Mouse (Mus musculus): ENCODE data around the gene Ect2l.
"Not testable (repeated sequence)": the region's sequence is repeated elsewhere in the genome, so short reads cannot be mapped to it uniquely, and the experiment has no call there.

Gene Ect2l

DNA sequence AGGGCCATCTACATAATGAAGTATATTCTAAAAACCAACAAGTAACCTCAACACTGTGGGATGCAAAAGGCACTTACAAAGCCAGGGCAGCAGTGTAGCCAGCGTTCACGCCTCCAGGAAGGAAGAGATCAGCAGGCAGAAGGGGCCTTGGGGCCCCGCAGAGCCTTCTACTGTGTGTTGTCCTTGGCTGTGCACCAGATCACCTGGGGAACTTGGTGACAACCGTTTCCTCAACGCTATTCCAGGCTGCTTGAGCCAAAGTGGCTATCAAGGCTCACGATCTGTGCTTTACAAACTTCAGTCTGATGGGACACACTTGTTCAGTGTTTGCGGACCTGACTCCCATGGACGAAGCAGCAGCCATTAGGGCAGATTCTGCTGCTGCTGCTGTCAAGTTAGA, 19.0 kb downstream of the Ect2l start:
- DNase-seq (ENCODE audit: low read depth, low spot score): no peak

DNA sequence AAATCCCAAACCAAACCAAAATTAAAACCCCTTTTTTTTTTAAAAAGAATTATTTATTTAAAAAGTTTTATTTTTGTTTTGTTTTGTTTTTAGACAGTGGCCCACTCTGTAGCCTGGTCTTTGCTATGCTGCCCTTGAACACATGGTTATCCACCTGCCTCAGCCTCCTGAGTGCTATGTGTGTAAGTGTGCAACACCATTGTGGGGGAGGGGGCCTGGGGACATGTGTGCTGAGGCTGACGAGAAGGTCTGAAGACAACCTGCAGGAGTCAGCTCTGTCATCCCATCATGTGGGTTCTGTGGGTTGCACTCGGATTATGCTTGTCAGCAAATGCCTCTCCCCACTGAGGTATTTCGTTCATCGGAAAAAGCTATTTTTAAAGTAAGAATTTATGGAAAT, 21.2 kb downstream of the Ect2l start:
- no peak for DNase-seq (ENCODE audit: low read depth, low spot score)

DNA sequence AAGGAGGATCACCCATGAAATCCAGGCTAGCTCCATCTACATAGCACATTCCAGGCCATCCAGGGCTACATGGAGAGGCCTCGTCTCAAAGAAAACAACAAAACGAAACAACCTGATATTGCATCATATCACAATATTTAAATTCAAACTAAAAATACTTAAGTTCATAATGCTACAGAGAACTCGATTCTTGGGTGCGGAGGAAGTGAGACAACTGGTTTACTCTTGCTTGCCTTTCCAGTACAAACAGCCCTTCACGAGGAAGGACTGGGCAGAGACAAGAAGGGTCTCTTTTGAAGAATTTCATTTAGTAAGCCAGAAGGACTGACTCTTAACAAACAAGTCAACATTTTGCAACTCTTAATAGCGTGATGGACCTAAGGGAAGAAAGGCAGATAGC, 22.1 kb downstream of the Ect2l start:
- DNase-seq (ENCODE audit: low read depth, low spot score): no peak

DNA sequence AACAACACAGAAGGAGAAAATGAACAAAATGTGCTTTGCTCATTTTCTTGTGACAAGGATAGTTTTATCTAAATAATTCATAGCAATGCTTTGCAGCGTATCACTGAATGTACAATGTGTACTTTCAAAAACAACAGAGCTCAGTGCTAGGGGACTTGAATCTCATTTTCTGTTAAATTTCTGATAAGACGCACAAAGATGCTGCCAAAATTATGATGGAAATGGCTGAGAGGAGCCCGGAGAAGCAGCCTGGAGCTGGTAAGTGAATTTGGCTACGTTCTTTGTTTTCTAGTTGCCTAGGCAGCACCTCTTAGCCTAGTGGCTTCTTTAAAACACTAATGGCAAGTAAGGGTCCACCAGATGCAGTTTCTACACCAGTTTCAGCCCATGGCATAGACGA, 28.4 kb downstream of the Ect2l start:
- DNase-seq (ENCODE audit: low read depth, low spot score): no peak

DNA sequence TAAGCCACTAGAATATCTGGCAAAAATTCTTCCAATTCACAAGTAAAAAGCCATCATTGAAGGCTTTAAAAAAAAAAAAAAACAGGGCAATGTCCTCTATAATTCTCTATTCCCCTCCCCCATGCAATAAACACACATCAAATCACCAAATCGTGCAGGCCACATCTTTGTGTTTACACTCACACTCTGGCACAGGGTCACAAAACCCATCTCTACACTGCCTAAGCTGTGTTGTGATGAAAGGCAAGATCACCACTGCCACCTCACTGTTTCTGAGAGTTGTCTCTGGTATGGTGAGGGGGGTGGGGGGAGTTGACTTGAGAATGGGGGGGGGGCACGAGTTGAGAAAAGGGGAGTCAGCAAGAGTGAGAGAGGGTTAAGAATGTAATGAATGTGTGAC, 33.4 kb downstream of the Ect2l start:
- DNase-seq (ENCODE audit: low read depth, low spot score): no peak

DNA sequence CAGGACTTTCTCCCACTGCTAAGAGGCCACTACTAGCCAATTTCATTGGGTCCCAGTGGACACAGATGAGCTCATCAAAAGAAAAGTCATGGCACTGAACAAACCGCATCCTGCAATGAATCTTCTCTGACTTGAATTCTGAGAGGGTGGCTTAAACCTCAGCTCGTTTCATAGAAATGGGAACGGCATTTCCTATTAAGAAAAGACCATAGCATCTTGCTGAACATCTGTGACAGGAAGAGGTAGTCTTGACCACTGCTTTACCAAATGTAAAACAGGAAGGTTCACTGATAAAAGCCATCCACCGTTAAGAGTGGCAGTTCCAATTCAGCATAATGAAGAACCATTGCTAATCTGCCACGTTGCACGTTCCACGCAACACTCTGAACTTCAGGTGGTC, 34.0 kb downstream of the Ect2l start:
- DNase-seq (ENCODE audit: low read depth, low spot score): no peak

DNA sequence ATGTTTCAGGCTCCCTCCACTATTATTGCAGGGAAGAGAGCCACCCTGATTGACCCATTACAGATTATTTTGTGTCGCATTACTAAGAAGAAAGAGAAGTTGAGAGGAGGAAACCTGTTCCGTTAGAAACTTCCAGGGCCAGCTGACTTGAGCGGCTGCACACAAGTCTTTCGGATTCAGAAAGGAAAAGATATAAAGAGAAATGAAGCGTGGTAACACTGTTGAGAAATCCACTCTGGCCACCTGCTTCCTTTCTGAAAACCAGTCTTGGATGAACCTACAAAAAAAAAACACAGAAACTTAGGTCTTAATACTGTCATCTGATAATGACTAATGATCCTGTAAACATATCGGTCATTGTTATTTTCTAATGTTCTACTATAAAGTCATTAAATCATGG, 35.6 kb downstream of the Ect2l start:
- DNase-seq (ENCODE audit: low read depth, low spot score): no peak

DNA sequence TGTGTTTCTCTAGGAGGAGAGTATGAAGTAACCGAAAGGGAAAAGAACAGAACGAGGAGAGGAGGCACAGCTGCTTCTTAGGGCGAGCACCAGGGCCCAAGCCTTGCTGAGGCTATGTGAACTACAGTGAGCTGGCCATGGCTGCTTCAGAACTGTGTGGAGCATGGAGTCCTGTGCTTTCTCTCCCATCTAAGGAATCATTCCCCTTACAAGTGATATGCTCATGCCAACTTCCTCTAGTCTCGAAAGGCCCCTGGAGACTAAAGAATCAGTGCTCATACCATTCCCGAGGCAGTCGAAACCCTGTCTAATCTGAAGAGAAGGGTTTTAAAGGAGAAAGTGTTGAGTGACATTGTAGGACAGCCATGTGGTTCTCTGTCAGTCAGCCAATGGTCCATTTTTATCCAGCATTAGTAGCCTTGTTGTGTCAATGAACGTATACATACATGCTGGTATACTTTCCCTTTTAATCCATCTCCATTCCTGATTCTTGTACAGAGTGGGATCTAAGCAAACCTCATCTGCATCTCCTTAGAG, 48.2 kb downstream of the Ect2l start:
- DNase-seq (ENCODE audit: low read depth, low spot score): no peak

DNA sequence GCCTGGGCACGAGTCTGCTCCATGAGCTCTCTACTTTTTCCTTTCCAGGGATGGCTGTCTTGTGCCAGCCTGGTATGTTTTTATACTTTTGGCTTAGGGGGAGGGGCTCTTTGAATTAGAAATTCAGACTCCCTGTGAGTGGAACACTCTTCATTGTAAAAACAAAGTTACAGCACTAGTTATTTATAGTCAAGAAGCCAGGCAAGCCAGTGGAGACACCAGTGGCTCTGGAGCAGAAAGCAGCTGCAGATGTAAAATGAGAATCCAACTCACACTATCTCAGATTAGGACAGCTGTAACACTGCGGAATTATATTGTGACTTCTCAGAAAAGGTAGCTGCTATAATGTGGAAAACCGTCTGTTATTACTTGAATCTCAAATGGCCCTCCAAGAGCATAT, 63.5 kb downstream of the Ect2l start:
- no peak for DNase-seq (ENCODE audit: low read depth, low spot score)

DNA sequence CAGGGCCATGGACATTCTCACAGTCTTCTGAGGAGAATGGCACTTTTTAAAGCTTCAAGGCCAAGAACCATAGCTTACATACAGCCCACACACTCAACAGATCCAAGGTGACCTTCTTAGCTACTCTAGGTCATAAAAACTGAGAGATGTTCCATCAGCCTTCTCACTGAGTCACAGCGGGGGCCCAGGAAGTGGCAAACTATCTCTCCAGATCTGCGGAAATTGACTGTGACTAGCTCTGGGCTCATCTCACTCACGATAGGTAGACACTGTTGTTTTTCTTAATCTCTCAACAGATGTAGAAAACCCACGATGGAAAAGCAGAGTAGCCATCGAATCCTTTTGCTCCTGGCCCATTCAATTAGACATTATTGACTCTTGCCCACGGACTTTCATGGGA, 68.5 kb downstream of the Ect2l start:
- DNase-seq (ENCODE audit: low read depth, low spot score): peak; percentile 25

DNA sequence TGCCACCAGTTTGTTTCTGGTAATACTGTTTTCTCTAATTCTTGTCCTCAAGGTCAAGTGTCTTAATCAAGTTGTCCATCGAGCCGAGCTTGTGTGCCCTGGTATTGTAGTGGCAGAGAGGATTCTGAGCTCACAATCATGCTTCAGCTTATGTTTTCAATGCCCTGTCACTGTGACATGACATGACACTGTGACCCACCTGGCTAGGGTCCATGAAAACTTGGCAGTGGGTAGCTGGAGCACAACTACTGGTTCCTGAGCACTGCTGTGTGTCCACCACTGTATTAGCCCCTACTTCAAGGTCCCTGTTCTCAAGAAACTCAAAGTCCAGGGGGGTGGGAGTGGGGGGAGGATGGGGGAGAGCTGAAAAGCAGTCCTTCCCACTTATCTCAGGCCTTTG, 69.3 kb downstream of the Ect2l start:
- no peak for DNase-seq (ENCODE audit: low read depth, low spot score)

DNA sequence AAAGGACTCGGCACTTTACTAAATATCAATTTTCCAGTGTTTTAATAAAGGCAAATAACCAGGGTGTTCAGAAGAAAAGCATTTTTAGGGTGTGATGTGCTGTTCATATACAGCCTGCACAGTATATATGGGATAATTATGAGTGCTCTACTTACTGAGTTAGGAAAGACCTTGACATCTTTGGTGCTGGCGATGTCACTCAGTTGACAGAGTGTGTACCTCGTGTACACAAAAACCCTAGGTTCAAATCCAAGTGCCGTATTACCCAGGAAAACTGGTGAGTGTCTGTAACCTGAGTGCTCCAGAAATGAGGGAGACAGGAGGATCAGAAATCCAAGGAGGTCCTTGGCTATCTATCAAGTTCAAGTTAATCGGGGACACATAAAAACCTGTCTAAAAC, 71.1 kb downstream of the Ect2l start:
- no peak for DNase-seq (ENCODE audit: low read depth, low spot score)

DNA sequence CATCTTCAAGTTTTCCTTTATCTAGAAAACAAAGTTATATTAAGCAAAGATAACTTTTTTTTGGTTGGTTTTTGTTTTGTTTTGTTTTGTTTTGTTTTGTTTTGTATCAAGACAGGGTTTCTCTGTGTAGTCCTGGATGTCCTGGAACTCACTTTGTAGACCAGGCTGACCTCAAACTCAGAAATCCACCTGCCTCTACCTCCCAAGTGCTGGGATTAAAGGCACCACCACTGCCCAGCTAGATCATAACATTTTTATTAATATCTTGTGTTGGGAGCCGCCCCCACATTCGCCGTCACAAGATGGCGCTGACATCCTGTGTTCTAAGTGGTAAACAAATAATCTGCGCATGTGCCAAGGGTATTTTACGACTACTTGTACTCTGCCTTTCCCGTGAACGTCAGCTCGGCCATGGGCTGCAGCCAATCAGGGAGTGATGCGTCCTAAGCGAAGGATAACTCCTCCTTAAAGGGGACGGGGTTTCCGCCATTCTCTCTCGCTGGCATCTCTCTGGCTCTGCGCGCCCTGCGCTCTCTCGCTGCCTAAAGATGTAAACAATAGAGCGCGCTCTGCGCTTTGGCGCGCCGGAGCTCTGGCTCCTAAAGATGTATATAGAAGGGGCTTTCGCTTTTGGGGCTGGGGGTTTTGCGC, 71.7 kb downstream of the Ect2l start:
- DNase-seq (ENCODE audit: low read depth, low spot score): not testable (repeated sequence)

DNA sequence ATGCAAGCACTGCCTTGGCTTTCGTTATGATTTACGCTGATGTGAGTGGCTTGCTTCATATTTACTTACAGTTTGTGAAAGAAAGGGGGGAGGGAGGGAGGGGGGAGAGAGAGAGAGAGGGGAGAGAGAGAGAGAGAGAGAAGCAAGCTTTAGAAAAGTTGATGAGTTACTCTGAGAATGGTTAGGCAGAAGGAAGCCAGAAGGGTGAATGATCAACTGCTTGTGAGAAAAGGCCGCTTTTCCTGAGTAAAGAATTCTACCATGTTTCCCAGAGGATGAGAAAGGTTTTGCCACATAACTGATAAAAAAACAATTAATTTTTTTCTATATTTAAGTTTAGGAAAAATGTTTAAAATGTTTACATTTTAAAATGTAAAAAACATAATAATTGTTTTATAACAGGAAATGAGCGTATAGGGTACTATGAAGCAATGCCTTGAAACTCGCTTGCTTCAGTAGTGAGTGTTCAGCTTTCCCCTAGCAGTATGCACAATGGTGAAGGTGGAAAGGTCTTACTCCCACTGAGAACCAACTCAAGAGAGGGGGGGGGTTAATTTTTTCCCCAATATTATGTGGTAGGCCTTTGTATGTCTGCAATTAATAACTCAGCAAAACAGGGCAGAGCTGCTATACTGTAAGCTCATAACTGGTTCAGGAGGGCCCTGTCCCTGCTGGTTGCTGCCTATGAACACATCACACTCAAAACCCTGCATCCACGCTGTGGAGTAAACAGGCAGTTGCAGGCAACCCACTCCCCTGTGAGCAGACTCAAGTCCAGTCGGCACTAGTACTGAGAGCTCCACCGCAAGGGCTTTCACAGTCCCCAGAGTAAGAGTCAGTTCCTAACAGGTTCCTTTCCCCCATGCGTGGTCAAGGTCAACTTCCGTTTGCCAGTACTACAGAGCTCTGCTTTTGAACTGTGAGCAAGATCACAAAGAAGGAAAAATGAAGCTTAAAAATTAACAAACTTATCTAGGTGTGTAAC, 78.7 kb downstream of the Ect2l start:
- no peak for DNase-seq (ENCODE audit: low read depth, low spot score)

DNA sequence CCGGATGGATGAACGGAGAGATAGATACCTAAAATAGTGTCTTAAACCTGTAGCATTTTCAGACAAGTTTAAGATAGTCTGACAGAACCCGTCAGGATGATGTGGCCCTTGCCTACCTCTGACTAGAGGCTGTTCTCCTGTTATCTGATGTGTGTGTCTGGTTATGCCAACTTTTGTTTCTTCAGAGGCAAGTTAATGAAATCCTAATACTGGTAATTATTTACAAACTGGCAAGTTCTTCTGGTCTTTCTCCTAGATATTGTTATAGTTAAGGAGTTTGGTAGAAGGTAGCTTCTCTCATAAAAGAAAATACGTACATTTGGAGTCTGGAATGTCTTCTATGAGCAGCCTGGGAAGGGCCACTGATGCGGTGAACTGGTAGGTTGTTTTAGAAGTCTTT, 80.4 kb downstream of the Ect2l start:
- DNase-seq (ENCODE audit: low read depth, low spot score): no peak

DNA sequence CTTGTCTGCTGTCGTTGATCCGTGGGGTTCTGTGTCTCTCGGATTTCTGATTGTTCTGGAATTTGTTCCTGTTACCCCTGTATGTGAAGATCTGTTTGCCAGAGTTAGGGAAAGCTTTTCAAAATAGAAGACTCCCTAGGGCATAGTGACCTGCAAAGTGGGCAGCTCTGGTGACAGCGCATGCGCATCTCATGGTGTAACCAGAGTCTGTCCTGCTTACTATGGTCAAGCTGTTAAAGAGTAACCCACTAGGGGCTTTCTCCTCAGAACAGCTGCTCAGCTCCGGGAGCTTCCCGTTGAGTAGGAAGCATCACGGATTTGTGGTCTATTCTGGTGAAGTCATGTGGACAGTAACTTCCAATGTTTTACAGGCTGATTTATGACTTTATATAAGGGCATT, 92.4 kb downstream of the Ect2l start:
- no peak for DNase-seq (ENCODE audit: low read depth, low spot score)

DNA sequence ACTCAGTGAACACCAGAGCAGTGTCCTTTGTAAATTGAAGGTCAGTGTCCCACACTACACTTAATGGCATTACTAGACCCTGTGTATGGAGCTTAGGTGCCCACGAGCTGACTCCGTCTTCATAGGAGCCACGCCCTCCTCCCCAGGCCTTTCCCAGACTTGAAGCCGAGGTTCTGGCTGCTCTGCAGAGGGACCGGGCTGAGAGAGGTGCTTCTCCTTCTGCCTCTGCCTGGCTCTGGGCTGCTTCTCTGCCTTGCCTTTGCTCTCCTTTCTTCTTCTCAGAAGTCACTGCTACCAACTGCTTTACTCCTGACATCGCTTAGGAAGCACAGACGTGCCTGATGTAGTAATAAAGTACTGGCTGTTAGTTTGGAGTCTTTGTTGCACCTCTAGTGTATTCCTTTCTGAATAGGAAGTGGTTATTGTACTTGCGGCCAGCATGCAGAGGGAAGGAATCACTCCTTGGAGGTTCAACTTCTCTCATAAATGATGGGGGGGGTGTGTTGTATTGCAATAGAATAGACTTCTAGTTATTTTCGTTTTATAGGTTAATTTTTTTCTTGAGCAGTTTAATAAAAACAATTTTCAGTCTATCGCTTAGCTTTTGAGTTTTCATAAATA, 97.1 kb downstream of the Ect2l start:
- peak; percentile 17 for DNase-seq (ENCODE audit: low read depth, low spot score)

DNA sequence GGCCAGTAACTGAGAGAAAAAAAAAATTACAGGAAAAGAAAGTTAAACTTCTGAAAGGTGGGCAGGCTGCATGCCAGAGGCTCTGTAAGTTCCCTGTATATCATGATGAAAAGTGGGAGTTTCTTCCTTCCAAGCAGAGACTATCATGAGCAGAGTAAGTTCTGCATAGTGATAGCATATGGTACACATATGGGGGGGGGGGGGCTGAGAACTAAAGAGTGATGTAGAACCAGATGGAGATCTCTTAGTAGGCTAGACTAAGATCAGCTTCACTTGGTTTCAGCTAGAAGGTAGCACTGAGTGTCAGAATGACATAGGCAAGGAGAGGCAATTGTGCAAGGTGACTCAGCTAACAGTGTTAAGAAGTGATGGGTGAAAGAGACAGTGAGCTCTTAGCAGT, 99.8 kb downstream of the Ect2l start:
- DNase-seq (ENCODE audit: low read depth, low spot score): no peak

DNA sequence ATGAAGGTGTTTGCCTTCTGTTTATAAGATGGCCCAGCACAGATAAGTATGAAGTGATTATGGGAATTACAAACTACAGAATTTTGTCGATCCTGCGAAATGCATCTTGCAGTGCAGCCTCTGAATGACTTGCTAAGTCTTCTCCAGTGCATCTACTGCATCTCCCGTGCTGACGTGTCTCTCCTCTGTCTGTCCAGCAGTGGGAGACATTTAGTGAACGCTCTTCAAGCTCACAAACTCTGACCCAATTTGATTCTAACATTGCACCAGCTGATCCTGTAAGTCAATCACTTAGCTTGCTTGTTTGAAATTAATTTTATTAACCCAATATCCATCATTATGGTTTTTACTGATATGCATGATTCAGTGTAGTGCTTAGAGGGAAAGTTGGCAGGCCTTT, 103.2 kb downstream of the Ect2l start:
- DNase-seq (ENCODE audit: low read depth, low spot score): peak; percentile 45

DNA sequence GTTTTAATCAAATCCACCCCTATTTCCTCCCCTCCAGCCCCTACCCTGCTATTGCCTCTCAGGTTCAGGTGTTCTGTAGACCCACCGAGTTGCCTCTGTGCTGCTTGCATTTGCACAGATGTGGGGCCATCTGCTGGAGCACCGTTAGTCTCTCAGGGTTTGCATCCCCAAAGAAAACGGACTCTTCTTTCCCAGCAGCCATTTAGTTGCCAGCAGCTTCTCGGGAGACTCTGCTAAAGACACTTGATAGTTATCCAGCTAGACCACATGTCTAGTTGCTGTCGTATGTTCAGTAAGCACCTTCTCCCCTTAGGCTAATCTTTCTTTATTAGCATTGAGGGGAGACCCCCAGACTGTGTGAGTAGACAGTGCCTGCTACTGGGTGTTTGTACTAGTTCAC, 108.5 kb downstream of the Ect2l start:
- no peak for DNase-seq (ENCODE audit: low read depth, low spot score)

DNA sequence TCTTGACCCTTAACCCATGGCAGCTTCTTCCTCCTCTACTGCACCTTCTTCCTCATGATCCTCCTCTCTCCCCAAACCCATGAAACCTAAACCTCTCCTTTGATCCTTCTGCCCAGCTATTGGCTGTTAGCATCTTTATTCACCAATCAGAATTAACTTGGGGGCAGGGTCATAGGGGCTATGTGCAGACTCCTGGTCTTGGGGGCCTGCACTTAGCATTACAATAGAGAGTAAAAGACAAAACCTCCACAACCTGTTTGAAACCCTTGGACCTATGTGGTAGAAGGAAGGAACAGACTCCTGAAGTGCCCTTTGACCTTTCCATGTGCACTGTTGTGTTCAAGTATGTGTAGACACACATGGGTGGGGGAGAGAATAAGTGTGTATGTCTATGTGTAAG, 120.0 kb downstream of the Ect2l start:
- DNase-seq (ENCODE audit: low read depth, low spot score): peak; percentile 79

DNA sequence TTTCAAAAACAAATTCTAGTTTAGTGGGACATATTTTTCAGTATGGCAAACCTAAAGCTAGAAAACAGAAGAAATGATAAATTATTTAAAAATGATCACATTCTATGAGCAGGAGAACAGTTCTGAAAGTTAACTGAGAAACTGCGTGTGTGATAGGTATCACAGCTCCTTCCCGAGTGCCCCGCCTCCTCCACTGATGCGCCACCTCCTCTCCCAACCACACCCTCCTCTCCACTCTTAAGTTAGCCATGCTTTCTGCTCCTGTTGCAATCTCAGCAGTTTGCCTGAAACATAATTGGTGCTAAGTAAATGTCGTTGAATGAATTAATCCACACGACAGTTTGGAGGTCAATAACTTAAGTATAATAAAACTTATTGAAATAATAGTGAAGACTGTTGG, 127.9 kb downstream of the Ect2l start:
- DNase-seq (ENCODE audit: low read depth, low spot score): no peak
